Mouse (Mus musculus) G1E (cell line): ENCODE data around the gene Tfpi. TPM values are rescaled to one million over a fixed set of nuclear protein-coding genes. Genes with fewer than 3 reads are reported as not detected.
A peak's percentile ranks its signal among the peaks of the same experiment; 100 is the strongest.
"Not testable (repeated sequence)": the region's sequence is repeated elsewhere in the genome, so short reads cannot be mapped to it uniquely, and the experiment has no call there.

Source experiments
- ATAC-seq: 2 replicates; pipeline ENCODE4 v1.8.0; 2016; ENCODE audit warnings: mild to moderate bottlenecking; ENCODE audit not compliant: insufficient number of reproducible peaks, poor library complexity, low FRiP score, severe bottlenecking; ENCODE audit errors: extremely low read depth
- DNase-seq: peaks from one replicate; pipeline ENCODE4 v3.0.0; 2012; ENCODE audit warnings: low spot score
- H3K27me3 ChIP-seq: 2 replicates; pipeline ENCODE4 v1.6.1; 2012; ENCODE audit warnings: mild to moderate bottlenecking, low read length, inconsistent platforms; ENCODE audit not compliant: insufficient read depth
- H3K36me3 ChIP-seq: replicated peaks from 2 replicates; pipeline ENCODE3; 2012; ENCODE audit warnings: mild to moderate bottlenecking, inconsistent platforms
- H3K4me1 ChIP-seq: 2 replicates; pipeline ENCODE4 v1.6.1; 2012; ENCODE audit warnings: low read depth, low read length, inconsistent platforms, mixed read lengths; ENCODE audit not compliant: insufficient read depth
- H3K4me3 ChIP-seq: 2 replicates; pipeline ENCODE4 v1.5.1; 2012; ENCODE audit warnings: low read depth, mild to moderate bottlenecking, inconsistent platforms, low read length, moderate library complexity, mixed read lengths
- H3K9me3 ChIP-seq: replicated peaks from 2 replicates; pipeline ENCODE4 v1.6.1; 2012; ENCODE audit warnings: inconsistent platforms
- CTCF ChIP-seq: IDR thresholded peaks from 2 replicates; pipeline ENCODE4 v1.5.1; 2012; ENCODE audit warnings: low read depth, low read length, inconsistent platforms, mixed read lengths
- GATA1 ChIP-seq: IDR thresholded peaks from 2 replicates; pipeline ENCODE4 v1.6.1; 2012; ENCODE audit warnings: borderline replicate concordance, low read length, inconsistent platforms, mixed read lengths
- GATA2 ChIP-seq: IDR thresholded peaks from 2 replicates; pipeline ENCODE4 v1.6.1; 2012; ENCODE audit warnings: low read depth, low read length, inconsistent platforms, borderline replicate concordance
- POLR2AphosphoS5 ChIP-seq: IDR thresholded peaks from 2 replicates; pipeline ENCODE4 v1.6.1; 2012; ENCODE audit warnings: low read depth, low read length, inconsistent platforms; ENCODE audit not compliant: insufficient replicate concordance
- TAL1 ChIP-seq: conservative IDR thresholded peaks from 2 replicates; pipeline ENCODE4 v1.6.1; 2012; ENCODE audit warnings: low read depth, low read length, inconsistent platforms, mixed read lengths
- polyA plus RNA-seq: library from polyadenylated mRNA; stranded (reverse); fragments of >175 nt; gene quantifications from 2 replicates; pipeline ENCODE4 v1.2.3, GENCODE M21; 2012
- total RNA-seq, 2 experiments: library from RNA; stranded (forward) in 1 of 2; stranded (reverse) in 1 of 2; fragments of 200-1000 nt in 1 of 2; fragments of >200 nt in 1 of 2; fragmentation: Nextera tagmentation in 1 of 2; gene quantifications; 2 replicates each; pipeline ENCODE4 v1.2.3; 2014 to 2017

Gene Tfpi
- total and polyA plus RNA-seq, 3 experiments = 1.2 to 62.5 (median 41.4) TPM

DNA sequence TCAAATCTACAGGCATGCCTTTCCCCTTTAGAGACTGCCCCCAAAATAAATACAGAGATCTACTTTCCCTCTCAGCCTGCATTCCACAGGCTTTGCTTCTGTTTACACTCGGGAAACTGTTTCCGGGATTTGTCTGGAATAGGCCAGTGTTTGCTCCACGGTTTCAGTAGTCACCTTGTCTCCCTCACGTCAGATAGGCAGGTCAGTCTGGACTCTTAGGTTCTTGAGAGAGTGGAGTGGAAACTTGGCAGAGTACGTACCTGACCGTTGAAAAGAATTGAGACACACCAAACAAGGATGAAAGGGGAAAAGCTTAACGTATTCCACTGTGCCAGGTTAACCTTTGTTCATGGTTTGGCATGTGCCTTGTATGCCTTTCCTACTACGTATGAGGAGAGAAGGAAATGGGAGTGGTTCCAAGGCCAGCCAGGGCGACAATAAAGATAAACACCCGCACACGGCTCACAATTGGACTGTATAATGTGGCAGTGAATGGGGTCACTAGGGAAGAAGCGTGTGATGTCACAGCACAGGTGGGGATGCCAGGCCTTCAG lies 43.0 kb upstream of the Tfpi start:
- no peaks in the 10 kb centered on the region for H3K36me3 ChIP-seq
- peaks cover 20% of the 10 kb centered on the region for H3K27me3 ChIP-seq
- H3K4me1 ChIP-seq = peaks cover 4% of the 10 kb centered on the region; the same call in 1 of the 2 replicates
- no peak for DNase-seq
- TF ChIP-seq POLR2AphosphoS5 (no peak), TAL1 (no peak)
- H3K4me3 ChIP-seq = no peak overlapping the region
- no peaks in the 10 kb centered on the region for H3K9me3 ChIP-seq
- ATAC-seq = no peak

DNA sequence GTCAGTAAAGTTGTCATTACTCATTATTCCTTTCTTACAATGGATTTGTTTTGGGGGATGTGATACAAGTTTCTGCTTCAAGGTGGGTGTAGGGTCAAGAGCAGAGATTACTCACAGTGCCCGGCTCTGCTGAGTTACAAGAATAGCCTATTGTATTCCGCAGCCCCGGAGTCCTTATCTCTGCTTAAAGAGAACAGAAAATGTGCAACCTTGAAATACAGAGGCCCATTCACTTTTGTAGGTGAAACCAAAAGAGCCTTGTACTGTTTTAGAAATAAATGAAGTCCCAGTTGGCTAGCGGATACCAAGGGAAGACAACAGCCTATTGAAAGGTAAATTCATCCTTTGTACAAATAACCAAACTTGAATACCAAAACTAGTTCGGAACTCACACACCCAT lies 42.2 kb upstream of the Tfpi start:
- TF ChIP-seq CTCF (no peak), GATA1 (no peak), POLR2AphosphoS5 (no peak), TAL1 (no peak), GATA2 (no peak)
- H3K27me3 ChIP-seq = peaks cover 20% of the 10 kb centered on the region
- no peak for ATAC-seq
- H3K4me1 ChIP-seq = no peaks in the 10 kb centered on the region
- H3K36me3 ChIP-seq = no peaks in the 10 kb centered on the region
- H3K9me3 ChIP-seq = no peaks in the 10 kb centered on the region
- no peak for DNase-seq
- H3K4me3 ChIP-seq = no peak overlapping the region

DNA sequence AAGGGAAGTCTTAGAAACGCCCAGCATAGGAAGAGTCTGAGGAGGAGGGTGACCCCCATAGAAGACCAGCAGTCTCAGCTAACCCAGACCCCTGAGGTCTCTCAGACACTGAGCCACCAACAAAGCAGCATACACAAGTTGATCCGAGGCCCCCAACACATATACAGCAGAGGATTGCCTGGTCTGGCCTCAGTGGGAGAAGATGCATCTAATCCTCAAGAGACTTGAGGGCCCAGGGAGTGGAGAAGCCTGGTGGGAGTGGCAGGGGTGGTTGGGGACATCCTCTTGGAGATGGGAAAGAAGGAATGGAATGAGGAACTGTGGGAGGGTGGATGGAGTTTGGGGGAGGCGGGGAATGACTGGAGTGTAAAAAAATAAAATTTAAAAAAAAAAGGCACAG lies 36.7 kb upstream of the Tfpi start:
- no peaks in the 10 kb centered on the region for H3K4me1 ChIP-seq
- ATAC-seq (no peak), DNase-seq (no peak)
- peaks cover 17% of the 10 kb centered on the region for H3K36me3 ChIP-seq
- TF ChIP-seq TAL1 (no peak), GATA2 (no peak), POLR2AphosphoS5 (no peak), GATA1 (no peak), CTCF (no peak)
- no peaks in the 10 kb centered on the region for H3K9me3 ChIP-seq
- peaks cover 7% of the 10 kb centered on the region; the same call in 1 of the 2 replicates for H3K27me3 ChIP-seq
- H3K4me3 ChIP-seq = no peak overlapping the region

DNA sequence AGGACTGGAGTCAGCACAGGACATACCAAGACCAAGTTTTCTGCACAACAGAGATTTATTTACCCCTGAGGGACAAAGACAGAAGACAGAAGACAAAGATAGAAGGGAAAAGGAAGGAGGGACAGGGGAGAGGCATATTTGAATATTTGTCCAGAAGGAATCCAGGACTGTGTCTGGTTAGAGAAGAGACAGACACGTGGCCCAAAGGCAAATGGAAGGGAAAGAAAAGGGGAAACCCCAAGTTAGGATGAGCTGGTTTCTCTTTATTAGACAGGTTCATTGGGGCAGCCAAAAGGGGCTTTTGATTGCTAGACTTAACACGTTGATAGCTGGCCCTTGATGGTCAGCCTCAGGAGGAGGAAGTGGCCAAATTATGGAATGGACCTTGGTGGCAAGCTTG lies 34.9 kb upstream of the Tfpi start:
- no peak for ATAC-seq
- no peak for TF ChIP-seq CTCF
- no peak for TF ChIP-seq TAL1
- TF ChIP-seq GATA2 = no peak

DNA sequence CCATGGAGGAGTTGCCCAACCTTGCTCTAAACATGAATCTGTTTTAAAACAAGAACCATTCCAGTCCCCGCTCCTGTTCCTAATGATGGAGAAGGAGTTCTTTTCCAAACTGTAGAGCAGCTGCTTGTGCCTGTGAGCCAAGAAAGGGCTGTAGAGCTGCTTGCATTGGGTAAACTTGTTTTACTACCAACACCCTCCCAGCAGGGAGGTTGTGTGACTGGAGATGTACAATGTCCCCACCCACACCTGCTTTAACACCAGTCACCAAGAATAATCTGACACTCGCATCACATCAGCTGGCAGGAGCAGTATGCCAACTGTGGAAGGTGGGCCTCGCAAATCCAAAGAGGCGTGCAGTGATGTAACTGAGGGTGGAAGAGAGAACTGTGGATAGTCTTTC lies 34.5 kb upstream of the Tfpi start:
- Histone ChIP-seq H3K36me3 (peaks cover 17% of the 10 kb centered on the region), H3K4me1 (no peaks in the 10 kb centered on the region), H3K4me3 (no peak overlapping the region), H3K9me3 (no peaks in the 10 kb centered on the region), H3K27me3 (no peaks in the 10 kb centered on the region; the same call in 1 of the 2 replicates)
- TF ChIP-seq GATA2 (no peak), POLR2AphosphoS5 (no peak), GATA1 (no peak), CTCF (no peak), TAL1 (no peak)
- no peak; the same call in 1 of the 2 replicates for ATAC-seq
- no peak for DNase-seq

More for the DNA sequence above, 34.9 kb upstream of the Tfpi start:
- no peaks in the 10 kb centered on the region for H3K9me3 ChIP-seq
- no peaks in the 10 kb centered on the region; the same call in 1 of the 2 replicates for H3K27me3 ChIP-seq
- peaks cover 17% of the 10 kb centered on the region for H3K36me3 ChIP-seq
- H3K4me3 ChIP-seq = no peak overlapping the region
- H3K4me1 ChIP-seq = no peaks in the 10 kb centered on the region
- DNase-seq = no peak

DNA sequence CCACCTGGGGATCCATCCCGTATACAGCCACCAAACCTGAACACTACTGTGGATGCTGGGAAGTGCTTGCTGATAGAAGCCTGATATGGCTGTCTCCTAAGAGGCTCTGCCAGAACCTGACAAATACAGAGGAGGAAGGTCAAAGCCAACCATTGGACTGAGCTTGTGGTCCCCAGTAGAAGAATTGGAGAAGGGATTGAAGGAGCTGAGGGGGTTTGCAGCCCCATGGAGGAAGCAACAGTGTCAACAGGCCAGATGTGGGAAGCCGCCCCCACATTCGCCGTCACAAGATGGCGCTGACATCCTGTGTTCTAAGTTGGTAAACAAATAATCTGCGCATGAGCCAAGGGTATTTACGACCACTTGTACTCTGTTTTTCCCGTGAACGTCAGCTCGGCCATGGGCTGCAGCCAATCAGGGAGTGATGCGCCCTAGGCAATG lies 28.4 kb upstream of the Tfpi start:
- H3K36me3 ChIP-seq, DNase-seq, H3K9me3 ChIP-seq, H3K27me3 ChIP-seq: not testable (repeated sequence)
- peak overlapping the region; percentile 66 for H3K4me3 ChIP-seq
- peak; percentile 49 for ATAC-seq
- H3K4me1 ChIP-seq = peaks cover 11% of the 10 kb centered on the region

DNA sequence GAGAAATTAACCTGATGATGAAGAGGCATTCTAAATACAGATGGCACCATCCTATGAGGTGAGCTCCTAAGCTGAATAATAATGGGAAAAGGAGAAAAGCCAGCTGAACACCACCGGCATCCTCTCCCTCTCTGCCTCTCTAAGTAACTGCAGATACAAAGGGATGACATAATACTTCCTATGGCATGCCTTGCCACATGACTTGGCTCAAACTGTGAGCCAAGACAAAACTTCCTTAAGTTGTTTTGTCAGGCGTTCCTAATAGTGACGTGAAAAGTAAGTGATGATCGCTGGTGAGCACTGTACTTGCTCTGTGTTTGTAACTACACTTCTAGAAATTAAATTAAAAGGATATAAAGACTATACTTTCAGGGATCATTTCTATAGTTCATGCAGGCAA lies 27.7 kb upstream of the Tfpi start:
- DNase-seq = no peak
- H3K36me3 ChIP-seq = no peaks in the 10 kb centered on the region
- peak; percentile 34; the same call in 1 of the 2 replicates for ATAC-seq
- H3K4me1 ChIP-seq = peaks cover 11% of the 10 kb centered on the region
- TF ChIP-seq GATA1 (no peak), GATA2 (no peak), POLR2AphosphoS5 (no peak), TAL1 (no peak), CTCF (no peak)
- H3K27me3 ChIP-seq = peaks cover 4% of the 10 kb centered on the region; the same call in 1 of the 2 replicates
- H3K9me3 ChIP-seq = no peaks in the 10 kb centered on the region
- no peak overlapping the region; the same call in 1 of the 2 replicates for H3K4me3 ChIP-seq
